Mouse (Mus musculus) layer of hippocampus, postnatal 25 days (tissue): ENCODE measurements at regions not wholly inside any gene's neighbourhood (a gene's known extent, or its start where the extent isn't known, plus 50 kb on each side); places are given as distances from the start of the nearest gene placed in this dataset.

Experiments used
- DNase-seq, 2 experiments: peaks; one replicate each; pipeline ENCODE4 v3.0.0; 2022; ENCODE audit warnings: mixed read lengths in 2 of 2, low spot score in 1 of 2; ENCODE audit errors: extremely low spot score in 1 of 2

DNA sequence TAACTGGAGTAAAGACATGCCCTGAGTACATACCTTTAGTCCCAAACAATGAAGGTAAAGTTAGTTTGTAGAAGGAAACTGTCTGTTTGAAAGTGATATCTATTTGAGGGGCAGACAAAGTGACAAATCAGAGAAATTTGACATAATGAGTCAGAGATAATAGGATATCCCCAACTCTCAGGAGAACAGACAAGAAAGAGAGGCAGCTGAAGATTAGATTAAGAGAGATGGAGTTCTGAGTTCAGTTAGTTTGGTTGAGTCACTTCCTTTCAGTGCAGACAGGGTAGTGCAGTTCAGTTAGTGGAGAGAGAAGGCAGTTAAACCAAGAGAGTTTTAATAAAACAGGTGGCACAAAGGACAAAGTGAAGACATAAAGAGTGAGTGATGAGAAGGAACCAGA is 477.4 kb upstream of the Diaph2 start:
- DNase-seq, result no peak

- DNase-seq, result peak; percentile 12 to 52
Observed at GRCm38 (mm10) chrX:129303987-129304386, 445.6 kb upstream of the Diaph2 start.

DNA sequence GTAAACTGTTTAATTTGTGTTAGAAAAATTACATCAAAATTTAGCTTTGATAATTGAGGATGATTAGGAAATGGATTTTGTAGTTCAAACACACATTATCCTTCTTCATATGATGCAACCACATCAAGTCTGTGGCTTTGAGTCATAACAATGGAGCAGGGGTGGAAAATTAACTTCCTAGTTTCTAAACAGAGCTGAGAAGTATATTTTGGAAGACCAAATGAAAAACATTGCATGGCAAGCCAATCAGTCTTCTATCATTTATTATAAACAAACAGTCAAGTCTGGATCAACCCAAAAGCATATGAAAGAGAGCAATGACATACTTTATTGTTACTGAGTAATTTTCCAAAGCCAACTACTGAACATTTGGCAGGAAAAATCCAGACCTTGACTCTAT is 440.2 kb upstream of the Diaph2 start:
- DNase-seq, result no peak

DNA sequence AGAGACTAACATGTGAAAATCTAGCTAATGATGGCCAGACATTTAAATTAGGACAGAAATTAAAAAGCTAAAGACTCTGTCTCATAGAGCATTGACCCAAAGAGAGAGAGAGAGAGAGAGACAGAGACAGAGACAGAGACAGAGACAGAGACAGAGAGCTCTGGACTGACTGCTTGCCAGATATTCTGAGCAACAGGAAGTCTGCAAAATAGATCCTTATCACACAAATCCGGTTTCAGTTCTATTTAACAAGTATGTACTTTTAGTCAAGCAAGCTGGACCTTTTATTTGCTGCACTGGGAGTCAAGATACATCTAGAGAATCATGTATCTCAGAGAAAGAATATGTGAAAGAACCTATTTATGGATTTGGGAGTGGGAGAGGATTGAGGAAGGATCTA is 420.1 kb upstream of the Diaph2 start:
- DNase-seq, result no peak

DNA sequence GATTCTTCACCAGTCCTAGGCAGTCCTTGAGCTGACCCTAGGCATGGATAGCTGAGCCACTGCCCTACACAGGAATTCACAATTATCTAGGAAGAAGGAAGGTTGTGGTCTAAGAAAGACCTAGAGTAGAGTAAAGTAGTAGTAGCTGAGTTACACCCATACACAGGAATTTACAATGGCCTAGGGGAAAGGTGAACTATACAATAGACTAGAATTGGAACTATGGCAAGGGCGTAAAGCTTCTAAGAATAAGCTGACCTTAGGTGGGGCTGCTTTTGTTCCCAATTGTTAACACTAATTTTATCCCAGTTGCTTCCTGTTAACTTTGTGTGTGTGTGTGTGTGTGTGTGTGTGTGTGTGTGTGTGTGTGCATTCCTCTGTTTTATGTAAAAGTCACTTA is 416.7 kb upstream of the Diaph2 start:
- no peak for DNase-seq
